Mouse (Mus musculus) midbrain, embryonic 10.5 days (tissue): ENCODE results near the gene Aplp1. TPM values are rescaled to one million over a fixed set of nuclear protein-coding genes. Genes with fewer than 3 reads are reported as not detected.

Source experiments
- DNase-seq: peaks from one replicate; pipeline ENCODE4 v3.0.0-alpha.2; 2017; ENCODE audit warnings: low spot score
- H3K27ac ChIP-seq: fragments of 300-500 bp; sonication (generic); replicated peaks from 2 replicates; pipeline ENCODE4 v1.5.1; 2016; ENCODE audit warnings: mild to moderate bottlenecking
- H3K27me3 ChIP-seq: fragments of 300-500 bp; sonication (generic); 2 replicates; pipeline ENCODE4 v1.6.1; 2016; ENCODE audit warnings: low read depth, mild to moderate bottlenecking; ENCODE audit not compliant: poor library complexity, severe bottlenecking
- H3K36me3 ChIP-seq: fragments of 300-500 bp; sonication (generic); 2 replicates; pipeline ENCODE4 v1.6.1; 2016; ENCODE audit warnings: mild to moderate bottlenecking, moderate library complexity
- H3K4me1 ChIP-seq: fragments of 300-500 bp; sonication (generic); 2 replicates; pipeline ENCODE4 v1.6.1; 2016
- H3K4me3 ChIP-seq: fragments of 300-500 bp; sonication (generic); 2 replicates; pipeline ENCODE4 v1.5.1; 2016; ENCODE audit warnings: mild to moderate bottlenecking, moderate library complexity
- H3K9me3 ChIP-seq: fragments of 300-500 bp; sonication (generic); replicated peaks from 2 replicates; pipeline ENCODE4 v1.6.1; 2016; ENCODE audit warnings: mild to moderate bottlenecking
- WGBS: fragments of 180-500 bp; shearing (Covaris S2); methylation state at CpG from one replicate; pipeline ENCODE4 v1.1.7; 2016; 5-methylcytosine and 5-hydroxymethylcytosine counted together
- polyA plus RNA-seq: library from polyadenylated mRNA; unstranded; fragments of >200 nt; fragmentation: Nextera tagmentation; extraction: Ambion mirVana; gene quantifications from 2 replicates; pipeline ENCODE4 v1.2.1, GENCODE M21; 2016

The Aplp1 gene
- polyA plus RNA-seq, 1 experiment from 2014 or later, result 69.6 TPM

DNA sequence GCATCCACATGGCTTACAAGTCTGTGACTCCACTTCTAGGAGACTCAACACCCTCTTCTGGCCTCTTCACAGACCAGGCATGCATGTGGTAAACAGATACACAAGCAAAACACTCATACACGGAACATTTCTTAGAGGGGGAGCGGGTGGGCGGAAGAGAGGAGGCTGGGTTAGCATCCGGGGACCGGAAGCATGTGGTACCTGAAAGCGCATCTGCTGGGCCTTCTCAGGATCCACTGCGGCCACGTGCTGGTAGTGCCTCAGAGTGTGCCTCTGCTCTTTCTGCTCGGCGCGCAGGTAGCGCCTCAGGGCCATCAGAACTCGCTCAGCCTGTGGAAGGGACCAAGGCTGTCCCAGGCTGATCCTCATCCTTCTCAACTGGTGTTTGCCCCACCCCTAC lies 5.6 kb downstream of the Aplp1 start:
- H3K27ac ChIP-seq, result no peak overlapping the region
- H3K4me3 ChIP-seq, result no peak overlapping the region
- DNase-seq, result no peak
- H3K9me3 ChIP-seq, result no peaks in the 10 kb centered on the region
- peaks cover 78% of the 10 kb centered on the region for H3K36me3 ChIP-seq
- WGBS, result 73% methylated on average over 13 of the region's 13 CpGs
- H3K27me3 ChIP-seq, result peaks cover 68% of the 10 kb centered on the region
- H3K4me1 ChIP-seq, result peaks cover 25% of the 10 kb centered on the region

DNA sequence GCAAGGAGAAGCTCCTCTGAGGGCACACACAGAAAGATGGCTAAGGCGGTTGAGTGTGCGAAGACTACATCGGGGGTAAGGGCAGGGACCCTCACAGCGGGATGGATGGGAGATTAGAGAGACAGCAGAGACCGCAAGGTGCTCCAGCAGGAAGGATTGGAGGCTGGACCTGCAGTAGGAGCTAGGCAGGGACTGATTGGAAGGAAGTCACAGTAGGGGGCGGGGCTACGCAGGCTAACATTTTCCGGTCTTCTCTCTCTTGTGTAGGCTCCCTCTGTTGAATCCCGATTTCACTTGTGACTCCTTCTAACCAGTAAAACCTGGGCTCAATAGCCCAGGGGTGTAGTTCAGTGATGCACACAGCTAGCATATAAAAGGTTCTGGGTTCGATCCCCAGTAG lies 8.5 kb downstream of the Aplp1 start:
- no peaks in the 10 kb centered on the region for H3K9me3 ChIP-seq
- H3K27ac ChIP-seq, result no peak overlapping the region
- DNase-seq, result no peak
- H3K4me3 ChIP-seq, result no peak overlapping the region
- WGBS, result 16% methylated on average over 10 of the region's 10 CpGs
- peaks cover 64% of the 10 kb centered on the region for H3K36me3 ChIP-seq
- H3K27me3 ChIP-seq, result peaks cover 44% of the 10 kb centered on the region
- no peaks in the 10 kb centered on the region for H3K4me1 ChIP-seq

DNA sequence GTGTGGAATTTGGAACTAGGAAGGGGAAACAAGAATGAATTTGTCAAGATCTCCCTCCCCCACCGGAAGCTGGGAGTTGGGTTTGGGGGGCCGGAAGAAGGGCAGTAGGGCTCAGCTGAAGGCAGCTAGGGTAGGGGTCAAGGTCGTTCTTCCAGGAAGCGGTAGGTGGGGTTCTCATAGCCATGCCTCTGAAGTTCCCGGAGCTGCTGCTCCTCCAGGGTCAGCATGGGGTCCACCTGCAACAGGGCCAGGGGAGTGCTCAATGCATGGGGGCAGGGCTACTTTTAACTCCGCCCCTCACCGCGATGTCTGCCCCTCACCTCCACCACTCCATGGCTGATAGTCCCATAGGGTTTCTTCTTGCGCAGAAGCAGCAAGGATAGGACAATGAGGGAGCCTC lies 10.2 kb downstream of the Aplp1 start:
- Histone ChIP-seq H3K27ac (no peak overlapping the region), H3K9me3 (no peaks in the 10 kb centered on the region), H3K4me1 (no peaks in the 10 kb centered on the region), H3K4me3 (no peak overlapping the region), H3K36me3 (peaks cover 53% of the 10 kb centered on the region), H3K27me3 (peaks cover 41% of the 10 kb centered on the region)
- no peak for DNase-seq
- 42% methylated on average over 9 of the region's 9 CpGs for WGBS

DNA sequence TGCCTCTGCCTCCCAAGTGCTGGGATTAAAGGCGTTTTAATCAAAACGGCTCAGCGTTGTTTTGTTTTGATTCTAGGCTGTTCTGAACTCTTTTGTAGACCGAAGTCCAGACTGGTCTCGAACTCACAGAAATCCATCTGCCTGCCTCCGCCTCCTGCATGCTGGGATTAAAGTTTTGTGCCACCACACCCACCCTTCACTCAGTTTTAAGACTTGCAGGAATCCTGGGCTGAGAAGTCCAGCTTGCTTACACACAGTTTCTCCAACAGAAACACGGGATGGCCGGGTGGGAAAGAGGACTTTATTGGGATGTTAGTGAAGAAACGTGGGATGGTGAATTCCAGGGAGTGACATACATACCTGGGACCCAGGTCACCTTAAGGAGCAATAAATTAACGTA lies 10.6 kb downstream of the Aplp1 start:
- H3K27me3 ChIP-seq, result peaks cover 36% of the 10 kb centered on the region
- peaks cover 48% of the 10 kb centered on the region for H3K36me3 ChIP-seq
- no peaks in the 10 kb centered on the region for H3K9me3 ChIP-seq
- H3K4me1 ChIP-seq, result no peaks in the 10 kb centered on the region
- no peak for DNase-seq
- H3K27ac ChIP-seq, result no peak overlapping the region
- WGBS, result 72% methylated on average over 10 of the region's 10 CpGs
- no peak overlapping the region for H3K4me3 ChIP-seq

DNA sequence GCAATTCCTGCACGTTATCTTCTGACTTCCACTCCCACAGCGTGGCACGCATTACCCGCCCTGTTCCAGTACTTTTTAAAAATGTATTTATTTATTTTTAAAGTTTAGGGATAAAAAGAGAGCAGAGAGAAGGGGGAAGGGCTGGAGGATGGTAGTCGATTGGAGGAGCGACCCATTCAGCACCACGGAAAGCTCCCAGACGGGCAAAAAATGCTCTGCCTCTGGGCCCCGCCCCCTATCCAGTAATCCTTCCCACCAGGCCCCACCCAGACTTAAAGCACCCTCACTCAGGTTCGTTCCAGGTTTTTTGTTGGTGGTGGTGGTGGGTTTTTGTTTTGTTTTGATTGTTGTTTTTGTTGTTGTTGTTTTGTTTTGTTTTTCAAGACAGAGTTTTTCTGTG lies 11.1 kb downstream of the Aplp1 start:
- no peak for DNase-seq
- Histone ChIP-seq H3K27me3 (peaks cover 33% of the 10 kb centered on the region), H3K27ac (no peak overlapping the region), H3K4me1 (no peaks in the 10 kb centered on the region), H3K36me3 (peaks cover 44% of the 10 kb centered on the region), H3K9me3 (no peaks in the 10 kb centered on the region), H3K4me3 (no peak overlapping the region)
- 3% methylated on average over 10 of the region's 10 CpGs for WGBS

DNA sequence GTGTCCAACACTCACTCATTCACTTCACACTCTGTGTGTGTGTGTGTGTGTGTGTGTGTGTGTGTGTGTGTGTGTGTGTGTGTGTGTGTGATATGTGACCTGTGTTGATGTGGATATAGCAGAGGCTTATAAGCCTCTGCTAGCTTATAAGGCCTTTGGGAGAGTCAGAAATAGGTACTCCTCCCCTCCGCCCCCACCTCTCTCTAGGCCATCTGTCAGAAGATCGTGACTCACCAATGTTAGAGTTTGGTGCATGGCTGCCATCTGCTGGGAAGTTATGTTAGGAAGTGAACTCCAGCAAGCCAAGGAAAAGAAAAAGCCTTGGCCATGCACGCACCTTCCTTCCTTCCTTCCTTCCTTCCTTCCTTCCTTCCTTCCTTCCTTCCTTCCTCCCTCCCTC lies 13.5 kb downstream of the Aplp1 start:
- no peaks in the 10 kb centered on the region for H3K9me3 ChIP-seq
- peak; percentile 45 for DNase-seq
- H3K27me3 ChIP-seq, result peaks cover 18% of the 10 kb centered on the region
- H3K27ac ChIP-seq, result no peak overlapping the region
- no peak overlapping the region for H3K4me3 ChIP-seq
- WGBS, result 16% methylated on average over 3 of the region's 3 CpGs
- H3K36me3 ChIP-seq, result peaks cover 28% of the 10 kb centered on the region
- no peaks in the 10 kb centered on the region for H3K4me1 ChIP-seq

DNA sequence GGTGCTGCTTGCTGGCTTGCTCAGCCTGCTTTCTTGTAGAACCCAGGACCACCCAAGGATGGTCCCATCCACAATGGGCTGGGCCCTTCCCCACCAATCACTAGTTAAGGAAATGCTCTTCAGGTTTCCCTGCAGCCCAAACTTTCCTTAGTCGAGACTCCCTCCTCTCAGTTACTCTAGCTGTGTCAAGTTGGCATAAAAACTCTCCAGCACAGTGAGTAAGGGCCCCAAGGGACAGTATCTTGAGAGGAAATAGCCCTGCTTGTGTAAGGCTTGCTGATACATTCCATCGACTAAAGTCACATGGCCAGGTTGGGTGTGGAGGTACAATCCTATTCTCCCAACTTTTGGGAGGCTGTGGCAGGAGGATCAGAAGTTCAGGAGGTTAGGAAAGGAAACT lies 15.1 kb downstream of the Aplp1 start:
- Histone ChIP-seq H3K27ac (no peak overlapping the region), H3K4me3 (no peak overlapping the region), H3K9me3 (no peaks in the 10 kb centered on the region), H3K4me1 (no peaks in the 10 kb centered on the region), H3K27me3 (peaks cover 2% of the 10 kb centered on the region), H3K36me3 (peaks cover 24% of the 10 kb centered on the region)
- WGBS, result 67% methylated on average over 2 of the region's 2 CpGs
- no peak for DNase-seq

DNA sequence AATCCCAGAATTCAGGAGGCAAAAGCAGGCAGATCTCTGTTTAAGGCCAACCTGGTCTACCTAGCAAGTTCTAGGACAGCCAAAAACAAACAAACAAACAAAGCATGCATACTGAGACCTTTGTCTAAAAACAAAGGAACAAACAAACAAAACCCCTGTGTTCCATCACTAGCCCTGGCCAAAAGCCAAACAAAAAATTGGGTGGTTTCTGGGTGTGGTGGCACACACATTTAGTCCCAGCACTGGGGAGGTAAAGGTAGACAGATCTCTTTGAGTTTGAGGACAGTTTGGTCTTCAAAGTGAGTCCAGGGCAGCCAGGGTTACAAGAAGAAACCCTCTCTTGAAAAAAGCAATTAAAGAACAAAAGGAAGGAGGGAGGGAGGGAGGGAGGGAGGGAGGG lies 16.0 kb downstream of the Aplp1 start:
- DNase-seq, result no peak
- H3K9me3 ChIP-seq, result no peaks in the 10 kb centered on the region
- H3K27ac ChIP-seq, result no peak overlapping the region
- 0 out of 2 replicates have a peak, but pooled peaks cover under 1% of the 10 kb centered on the region for H3K27me3 ChIP-seq
- H3K4me1 ChIP-seq, result no peaks in the 10 kb centered on the region
- no peak overlapping the region for H3K4me3 ChIP-seq
- peaks cover 21% of the 10 kb centered on the region for H3K36me3 ChIP-seq

DNA sequence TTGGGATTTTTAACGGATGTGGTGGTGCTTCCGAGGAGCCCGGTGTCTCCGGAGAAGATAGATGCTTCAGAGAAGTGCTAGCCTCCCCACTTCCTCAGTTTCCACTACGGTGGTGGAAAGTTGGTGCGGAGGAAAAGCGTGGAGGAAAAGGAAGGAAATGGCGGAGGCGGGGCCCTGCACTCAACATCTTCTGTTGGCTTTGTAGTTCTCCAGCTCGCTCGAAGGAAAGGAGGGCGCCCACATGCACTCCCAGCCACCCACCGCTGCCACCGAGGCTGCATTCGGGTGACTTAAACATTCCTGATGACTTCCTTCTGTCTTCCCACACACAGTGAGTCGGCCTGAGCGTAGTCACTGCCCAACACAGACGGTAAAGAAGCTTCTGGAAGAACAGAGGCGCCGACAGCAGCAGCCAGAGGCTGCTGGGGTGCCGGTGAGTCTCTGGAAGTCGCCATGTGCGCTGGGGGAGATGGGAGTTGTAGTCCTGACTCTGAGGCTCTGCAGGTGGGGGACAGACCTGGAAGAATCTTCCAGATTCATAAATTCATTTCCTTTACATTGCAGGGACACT lies 22.2 kb downstream of the Aplp1 start:
- peaks cover 4% of the 10 kb centered on the region for H3K9me3 ChIP-seq
- H3K36me3 ChIP-seq, result peaks cover 21% of the 10 kb centered on the region
- peak overlapping the region; percentile 63 for H3K4me3 ChIP-seq
- peak overlapping the region; percentile 69; the same call in 1 of the 2 replicates for H3K27ac ChIP-seq
- 55% methylated on average over 23 of the region's 23 CpGs for WGBS
- H3K4me1 ChIP-seq, result peaks cover 24% of the 10 kb centered on the region
- DNase-seq, result no peak
- H3K27me3 ChIP-seq, result peaks cover 42% of the 10 kb centered on the region

DNA sequence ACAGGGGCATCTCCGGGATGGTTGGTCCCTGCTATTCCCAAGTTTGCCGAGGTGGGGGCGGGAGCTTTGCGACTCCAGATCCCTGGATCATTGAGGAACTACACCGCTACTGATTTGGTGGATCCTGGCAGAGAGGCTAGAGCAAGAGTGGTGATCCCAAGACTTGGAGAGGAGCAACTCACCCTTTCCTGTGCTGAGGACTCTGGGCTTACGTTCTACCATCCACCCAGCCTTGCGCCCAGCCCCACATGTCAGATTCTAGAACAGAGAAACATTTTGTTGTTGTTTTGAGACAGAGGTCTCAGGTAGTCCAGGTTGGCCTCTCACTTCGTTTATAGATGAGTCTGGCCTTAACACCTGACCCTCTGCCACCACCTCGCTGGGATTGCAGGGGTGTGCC lies 22.8 kb downstream of the Aplp1 start:
- DNase-seq, result no peak
- Histone ChIP-seq H3K27ac (peak overlapping the region; percentile 69), H3K27me3 (peaks cover 42% of the 10 kb centered on the region), H3K4me3 (peak overlapping the region; percentile 63), H3K9me3 (peaks cover 4% of the 10 kb centered on the region), H3K36me3 (peaks cover 21% of the 10 kb centered on the region), H3K4me1 (peaks cover 24% of the 10 kb centered on the region)
- WGBS, result 13% methylated on average over 9 of the region's 9 CpGs

DNA sequence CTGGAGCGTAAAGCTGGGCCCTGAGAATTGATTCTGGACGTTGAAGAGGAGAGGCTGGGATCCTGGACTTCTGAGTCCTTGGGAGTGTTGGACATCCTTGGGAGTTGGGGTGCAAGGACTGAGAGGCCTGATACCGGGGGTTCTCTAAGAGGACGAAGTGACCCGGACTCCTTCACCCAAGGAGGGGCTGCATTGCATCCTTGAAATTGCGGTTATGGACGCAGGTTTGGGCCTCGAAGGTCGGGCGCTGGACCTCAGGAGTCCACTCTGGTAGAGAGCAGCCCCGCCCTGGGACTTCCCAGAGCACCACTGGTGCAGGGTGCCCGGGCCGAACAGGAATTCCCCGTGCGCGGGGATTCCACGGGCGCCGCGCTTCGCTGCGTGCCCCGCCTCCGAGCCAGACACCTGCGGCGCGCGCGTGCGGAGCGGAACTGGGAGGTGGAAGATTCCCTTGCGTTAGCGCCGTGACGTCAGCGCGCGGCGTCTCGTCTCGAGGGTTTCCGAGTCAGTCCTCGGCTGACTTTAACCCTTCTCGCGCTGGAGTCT lies 23.4 kb downstream of the Aplp1 start:
- DNase-seq, result peak; percentile 87
- peaks cover 24% of the 10 kb centered on the region for H3K4me1 ChIP-seq
- H3K9me3 ChIP-seq, result peaks cover 4% of the 10 kb centered on the region
- peak overlapping the region; percentile 63 for H3K4me3 ChIP-seq
- H3K27ac ChIP-seq, result peak overlapping the region; percentile 69
- H3K36me3 ChIP-seq, result peaks cover 16% of the 10 kb centered on the region
- peaks cover 42% of the 10 kb centered on the region for H3K27me3 ChIP-seq
- under 1% methylated on average over 45 of the region's 45 CpGs for WGBS

DNA sequence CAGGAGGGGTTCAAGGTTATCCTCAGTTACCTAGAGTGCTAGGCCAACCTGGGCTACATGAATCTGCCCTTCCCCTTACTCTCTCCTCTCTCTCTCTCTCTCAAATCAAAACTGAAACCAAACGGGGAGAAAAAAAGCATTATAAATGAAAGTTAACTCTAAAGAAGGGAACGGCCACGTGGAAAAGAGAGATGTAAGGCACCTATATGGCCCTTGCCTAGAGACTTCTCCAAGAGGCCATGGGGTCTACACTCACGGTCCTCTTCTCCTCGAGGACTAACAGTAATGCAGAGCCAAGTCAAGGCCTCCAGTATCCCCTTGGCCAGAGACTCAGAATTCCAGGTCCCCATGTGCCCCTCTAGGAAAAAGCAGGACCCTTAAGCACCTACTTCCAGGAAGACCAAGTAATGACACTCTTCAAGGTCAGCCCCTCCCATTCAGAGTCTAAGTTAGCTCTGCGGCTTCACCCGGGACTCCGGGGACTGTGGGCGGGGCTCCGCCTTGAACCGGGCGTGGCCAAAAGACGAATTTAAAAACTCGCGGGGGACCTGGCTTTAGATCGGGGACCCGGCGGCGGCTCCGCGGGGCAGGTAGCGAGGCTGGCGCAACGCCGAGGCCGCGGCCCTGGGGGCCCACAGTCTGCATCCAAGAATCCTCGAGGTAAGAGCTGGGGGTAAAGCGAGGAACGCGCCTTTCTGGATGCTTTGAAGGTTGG lies 24.0 kb downstream of the Aplp1 start, which contains the start of gene Nfkbid:
Nfkbid (plus strand) TSS at position 558 of the 715 bp plus-strand sequence.
- H3K4me1 ChIP-seq, result peaks cover 24% of the 10 kb centered on the region
- peak; percentile 43 for DNase-seq
- H3K9me3 ChIP-seq, result peaks cover 4% of the 10 kb centered on the region
- H3K27me3 ChIP-seq, result peaks cover 42% of the 10 kb centered on the region
- H3K27ac ChIP-seq, result peak within 1 kb of the TSS; percentile 69
- peak within 1 kb of the TSS; percentile 63 for H3K4me3 ChIP-seq
- H3K36me3 ChIP-seq, result peaks cover 12% of the 10 kb centered on the region
- WGBS, result 10% methylated on average over 31 of the region's 31 CpGs

DNA sequence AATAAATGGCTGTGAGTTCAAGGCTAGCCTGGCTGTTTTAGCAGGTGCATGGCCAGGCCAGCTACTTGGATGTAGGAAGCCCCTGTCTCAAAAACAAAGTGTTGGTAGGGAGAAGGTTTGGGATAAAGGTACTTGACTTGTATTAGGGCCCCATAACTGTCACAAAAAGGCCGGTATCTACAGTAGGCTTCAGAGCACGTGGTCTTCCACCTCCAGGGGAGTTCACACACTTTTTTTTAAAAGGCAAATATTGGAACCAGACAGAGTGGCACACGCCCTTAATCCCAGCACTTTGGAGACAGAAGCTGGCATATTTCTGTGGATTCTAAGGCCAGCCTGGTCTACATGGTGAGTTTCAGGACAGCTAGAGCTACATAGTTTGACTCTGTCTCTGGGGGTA lies 24.7 kb downstream of the Aplp1 start:
- 86% methylated on average over 3 of the region's 3 CpGs for WGBS
- peaks cover 4% of the 10 kb centered on the region for H3K9me3 ChIP-seq
- no peak for DNase-seq

More for the DNA sequence above, 24.7 kb downstream of the Aplp1 start:
- Histone ChIP-seq H3K4me1 (peaks cover 24% of the 10 kb centered on the region), H3K27me3 (peaks cover 42% of the 10 kb centered on the region), H3K36me3 (peaks cover 7% of the 10 kb centered on the region), H3K27ac (no peak overlapping the region), H3K4me3 (no peak overlapping the region)
